Comparison of ENCODE assay signal across 8 mouse cellular contexts in genomic region chr4:126156617-126157016, GRCm38 (mm10). TPM values are rescaled to one million over a fixed set of nuclear protein-coding genes. Genes with fewer than 3 reads are reported as not detected.
DNase-seq lines count a peak whose midpoint lies in the region; ATAC-seq and TF ChIP-seq lines count a peak whose summit lies in the region.

No protein-coding gene starts in this region.

- no peak for DNase-seq in heart, postnatal 0 days (ENCODE audit: low spot score)
- DNase-seq in heart, adult 9 months (ENCODE audit: low spot score in 2 of 2): no peak
- DNase-seq in CD8-positive naive resting alpha-beta T cell, adult 2 months (ENCODE audit: low read depth in 2 of 2, low spot score in 2 of 2): peak; percentile 41 to 58
- DNase-seq in embryonic facial prominence, embryonic 14.5 days (ENCODE audit: low spot score): no peak
- no peak for DNase-seq in right cerebral cortex, postnatal 25 days
- no peak for DNase-seq in left cerebral cortex, adult 8-10 months (ENCODE audit: low spot score in 2 of 2)

- no peaks in the 10 kb centered on the region for H3K36me3 ChIP-seq in heart, postnatal 0 days (replicated peaks; ENCODE audit: control insufficient read depth, insufficient read depth, low read length)
- peaks cover 16% of the 10 kb centered on the region; the same call in 1 of the 2 replicates for H3K36me3 ChIP-seq in embryonic facial prominence, embryonic 14.5 days (ENCODE audit: control insufficient read depth, insufficient read depth, low read length)
- no peaks in the 10 kb centered on the region for H3K36me3 ChIP-seq in hindbrain, embryonic 16.5 days (ENCODE audit: control insufficient read depth, insufficient read depth, low read length)

- WGBS in heart, postnatal 0 days: 59% methylated on average over 5 of the region's 5 CpGs
- WGBS in embryonic facial prominence, embryonic 14.5 days: 63% methylated on average over 5 of the region's 5 CpGs
- WGBS in hindbrain, embryonic 16.5 days: 59% methylated on average over 5 of the region's 5 CpGs

- no peak overlapping the region for H3K4me2 ChIP-seq in heart, postnatal 0 days (ENCODE audit: low read depth, low read length)
- no peak overlapping the region for H3K4me2 ChIP-seq in embryonic facial prominence, embryonic 14.5 days (ENCODE audit: low read depth, low read length)
- H3K4me2 ChIP-seq in hindbrain, embryonic 16.5 days (ENCODE audit: low read length): no peak overlapping the region

- no peak overlapping the region for H3K27ac ChIP-seq in heart, postnatal 0 days (ENCODE audit: low read depth)
- peak overlapping the region; percentile 71; the same call in 1 of the 2 replicates for H3K27ac ChIP-seq in embryonic facial prominence, embryonic 14.5 days (replicated peaks; ENCODE audit: low read depth, low read length)
- no peak overlapping the region for H3K27ac ChIP-seq in hindbrain, embryonic 16.5 days (ENCODE audit: low read depth, low read length)

- peak; percentile 48 for TF ChIP-seq CTCF in heart, postnatal 0 days (IDR thresholded peaks at IDR 0.05; ENCODE audit: low read depth)

- TF ChIP-seq EP300 in heart, postnatal 0 days (IDR thresholded peaks at IDR 0.05; ENCODE audit: low read depth): no peak

- H3K9me3 ChIP-seq in heart, postnatal 0 days (replicated peaks; ENCODE audit: control insufficient read depth, low read length): no peaks in the 10 kb centered on the region
- H3K9me3 ChIP-seq in embryonic facial prominence, embryonic 14.5 days (ENCODE audit: control insufficient read depth, low read length): 0 out of 2 replicates have a peak, but pooled peaks cover 3% of the 10 kb centered on the region
- H3K9me3 ChIP-seq in hindbrain, embryonic 16.5 days (ENCODE audit: control insufficient read depth, low read length): no peaks in the 10 kb centered on the region

- no peaks in the 10 kb centered on the region for H3K4me1 ChIP-seq in heart, postnatal 0 days (ENCODE audit: control insufficient read depth, insufficient read depth)
- peaks cover 7% of the 10 kb centered on the region; the same call in 1 of the 2 replicates for H3K4me1 ChIP-seq in embryonic facial prominence, embryonic 14.5 days (ENCODE audit: control insufficient read depth, insufficient read depth, low read length)
- no peaks in the 10 kb centered on the region for H3K4me1 ChIP-seq in hindbrain, embryonic 16.5 days (ENCODE audit: control insufficient read depth, insufficient read depth, low read depth, low read length)

- H3K27me3 ChIP-seq in heart, postnatal 0 days (ENCODE audit: control insufficient read depth, insufficient read depth, low read length): no peaks in the 10 kb centered on the region
- H3K27me3 ChIP-seq in embryonic facial prominence, embryonic 14.5 days (replicated peaks; ENCODE audit: control insufficient read depth, insufficient read depth, low read length): no peaks in the 10 kb centered on the region
- peaks cover 1% of the 10 kb centered on the region; the same call in 1 of the 2 replicates for H3K27me3 ChIP-seq in hindbrain, embryonic 16.5 days (replicated peaks; ENCODE audit: control insufficient read depth, insufficient read depth, low read length)

- H3K4me3 ChIP-seq in heart, postnatal 0 days (ENCODE audit: low read depth, low read length): no peak overlapping the region
- no peak overlapping the region for H3K4me3 ChIP-seq in embryonic facial prominence, embryonic 14.5 days (ENCODE audit: low read depth, low read length)
- no peak overlapping the region for H3K4me3 ChIP-seq in hindbrain, embryonic 16.5 days (ENCODE audit: low read length)

- no peak overlapping the region for H3K9ac ChIP-seq in heart, postnatal 0 days (replicated peaks; ENCODE audit: low read depth, low read length)
- no peak overlapping the region for H3K9ac ChIP-seq in embryonic facial prominence, embryonic 14.5 days (ENCODE audit: low read depth, low read length)
- no peak overlapping the region for H3K9ac ChIP-seq in hindbrain, embryonic 16.5 days (ENCODE audit: low read depth, low read length)

- ATAC-seq in heart, postnatal 0 days (ENCODE audit: insufficient read depth, low read depth): no peak
- ATAC-seq in embryonic facial prominence, embryonic 14.5 days (ENCODE audit: low read depth): no peak
- ATAC-seq in monocyte, adult 5-6 weeks (replicated peaks; ENCODE audit: insufficient number of reproducible peaks, low FRiP score, low TSS enrichment, poor library complexity, severe bottlenecking): 0 out of 2 replicates have a peak, but pooled peaks have one; percentile 33
- ATAC-seq in hindbrain, embryonic 16.5 days: no peak

RNA-seq across cellular contexts. Expression of gene Sh3d21, which starts 6.7 kb away (rescaled TPM):
- total RNA-seq in heart, postnatal 0 days (2014; rRNA removed; ENCODE audit: low replicate concordance): 2.6 TPM in 1 of 2 replicates, not detected in the other
- polyA plus RNA-seq in heart, postnatal 0 days (2015; fragmentation: Nextera tagmentation; extraction: Ambion mirVana): 2.2 and 2.6 TPM in 2 replicates
- polyA plus RNA-seq in embryonic facial prominence, embryonic 14.5 days (2014; fragmentation: Nextera tagmentation; extraction: Ambion mirVana): 7.8 and 7.9 TPM in 2 replicates
- 0.19 to 1.3 TPM in 2 of 3 replicates, not detected in the other for total RNA-seq in monocyte, adult 5-6 weeks (2017)
- total RNA-seq in left cerebral cortex, adult 8-10 months (2022): 1 to 10 TPM in 1 of 4 experiments, under 1 TPM in 3; 0.63 to 1.4 (median 0.85) TPM
- 1.3 and 1.5 TPM in 2 replicates for polyA plus RNA-seq in hindbrain, embryonic 16.5 days (2015; fragmentation: Nextera tagmentation; extraction: Ambion mirVana)

RNA-seq across cellular contexts. Expression of gene Eva1b, which starts 9.1 kb away (rescaled TPM):
- total RNA-seq in heart, postnatal 0 days (2014; rRNA removed; ENCODE audit: low replicate concordance): 53.1 and 69.1 TPM in 2 replicates
- polyA plus RNA-seq in heart, postnatal 0 days (2015; fragmentation: Nextera tagmentation; extraction: Ambion mirVana): 26.8 and 28.5 TPM in 2 replicates
- polyA plus RNA-seq in embryonic facial prominence, embryonic 14.5 days (2014; fragmentation: Nextera tagmentation; extraction: Ambion mirVana): 78.9 and 81.7 TPM in 2 replicates
- 1.2 to 2.6 TPM (median 2.5 TPM) in 3 replicates for total RNA-seq in monocyte, adult 5-6 weeks (2017)
- 1 to 10 TPM; 2.4 to 5.6 (median 3.1) TPM for total RNA-seq in left cerebral cortex, adult 8-10 months (2022)
- polyA plus RNA-seq in hindbrain, embryonic 16.5 days (2015; fragmentation: Nextera tagmentation; extraction: Ambion mirVana): 11.8 and 13.7 TPM in 2 replicates

RNA-seq across cellular contexts. Expression of gene Thrap3, which starts 45.9 kb away (rescaled TPM):
- 84.1 and 121 TPM in 2 replicates for total RNA-seq in heart, postnatal 0 days (2014; rRNA removed; ENCODE audit: low replicate concordance)
- polyA plus RNA-seq in heart, postnatal 0 days (2015; fragmentation: Nextera tagmentation; extraction: Ambion mirVana): 86.1 and 96.7 TPM in 2 replicates
- 185 and 198 TPM in 2 replicates for polyA plus RNA-seq in embryonic facial prominence, embryonic 14.5 days (2014; fragmentation: Nextera tagmentation; extraction: Ambion mirVana)
- 431 to 662 TPM (median 493 TPM) in 3 replicates for total RNA-seq in monocyte, adult 5-6 weeks (2017)
- total RNA-seq in left cerebral cortex, adult 8-10 months (2022): 100 to 1,000 TPM; 127 to 151 (median 148) TPM
- 107 and 120 TPM in 2 replicates for polyA plus RNA-seq in hindbrain, embryonic 16.5 days (2015; fragmentation: Nextera tagmentation; extraction: Ambion mirVana)

RNA-seq across cellular contexts. Expression of gene Stk40, which starts 52.9 kb away (rescaled TPM):
- 19.9 and 22.8 TPM in 2 replicates for total RNA-seq in heart, postnatal 0 days (2014; rRNA removed; ENCODE audit: low replicate concordance)
- polyA plus RNA-seq in heart, postnatal 0 days (2015; fragmentation: Nextera tagmentation; extraction: Ambion mirVana): 14.2 and 17.3 TPM in 2 replicates
- polyA plus RNA-seq in embryonic facial prominence, embryonic 14.5 days (2014; fragmentation: Nextera tagmentation; extraction: Ambion mirVana): 26.8 and 32.1 TPM in 2 replicates
- 37.1 to 68.5 TPM (median 61.2 TPM) in 3 replicates for total RNA-seq in monocyte, adult 5-6 weeks (2017)
- total RNA-seq in left cerebral cortex, adult 8-10 months (2022): 10 to 100 TPM; 28.8 to 37.6 (median 33.8) TPM
- polyA plus RNA-seq in hindbrain, embryonic 16.5 days (2015; fragmentation: Nextera tagmentation; extraction: Ambion mirVana): 29.5 and 34.3 TPM in 2 replicates

Comparison
In these comparisons a context has a peak if more than half of its experiments do, and no peak if none do; other contexts are left out.
1. DNase-seq: peak in CD8-positive naive resting alpha-beta T cell, adult 2 months (2 of 2); none in heart, postnatal 0 days (single experiment), heart, adult 9 months (0 of 2), embryonic facial prominence, embryonic 14.5 days (single experiment), right cerebral cortex, postnatal 25 days (single experiment) and left cerebral cortex, adult 8-10 months (0 of 2).